Mouse (Mus musculus) limb, embryonic 15.5 days (tissue): ENCODE data around the gene Tmeff1. TPM values are rescaled to one million over a fixed set of nuclear protein-coding genes. Genes with fewer than 3 reads are reported as not detected.
A peak's percentile ranks its signal among the peaks of the same experiment; 100 is the strongest.
"Not testable (repeated sequence)": the region's sequence is repeated elsewhere in the genome, so short reads cannot be mapped to it uniquely, and the experiment has no call there.

ENCODE experiments used
- ATAC-seq: fragments of 200-750 bp; cut with Nextera tagmentation; 2 replicates; pipeline ENCODE4 v1.8.0; 2017; ENCODE audit warnings: low read depth, moderate TSS enrichment; ENCODE audit not compliant: insufficient number of reproducible peaks, low FRiP score, low TSS enrichment
- H3K27ac ChIP-seq: fragments of 300-500 bp; sonication (generic); 2 replicates; pipeline ENCODE4 v1.5.1; 2015; ENCODE audit warnings: moderate library complexity, mild to moderate bottlenecking, inconsistent platforms
- H3K27me3 ChIP-seq: fragments of 300-500 bp; sonication (generic); 2 replicates; pipeline ENCODE4 v1.6.1; 2015; ENCODE audit warnings: inconsistent platforms
- H3K36me3 ChIP-seq: fragments of 300-500 bp; sonication (generic); 2 replicates; pipeline ENCODE4 v1.6.1; 2015; ENCODE audit warnings: inconsistent platforms
- H3K4me1 ChIP-seq: fragments of 300-500 bp; sonication (generic); 2 replicates; pipeline ENCODE4 v1.6.1; 2015; ENCODE audit warnings: inconsistent platforms
- H3K4me2 ChIP-seq: fragments of 300-500 bp; sonication (generic); 2 replicates; pipeline ENCODE4 v1.6.1; 2015; ENCODE audit warnings: mild to moderate bottlenecking, inconsistent platforms
- H3K4me3 ChIP-seq: fragments of 300-500 bp; sonication (generic); 2 replicates; pipeline ENCODE4 v1.5.1; 2015; ENCODE audit warnings: mild to moderate bottlenecking, inconsistent platforms
- H3K9ac ChIP-seq: fragments of 300-500 bp; sonication (generic); 2 replicates; pipeline ENCODE4 v1.6.1; 2015; ENCODE audit warnings: inconsistent platforms
- H3K9me3 ChIP-seq: fragments of 300-500 bp; sonication (generic); 2 replicates; pipeline ENCODE4 v1.6.1; 2016; ENCODE audit warnings: inconsistent platforms
- WGBS: fragments of 180-500 bp; shearing (Covaris S2); methylation state at CpG from one replicate; pipeline ENCODE4 v1.1.7; 2015; 5-methylcytosine and 5-hydroxymethylcytosine counted together
- polyA plus RNA-seq: library from polyadenylated mRNA; unstranded; fragments of >200 nt; fragmentation: Nextera tagmentation; extraction: Ambion mirVana; gene quantifications from 2 replicates; pipeline ENCODE4 v1.2.1, GENCODE M21; 2015

Gene Tmeff1
- polyA plus RNA-seq, 1 experiment from 2014 or later: 40.1 TPM

DNA sequence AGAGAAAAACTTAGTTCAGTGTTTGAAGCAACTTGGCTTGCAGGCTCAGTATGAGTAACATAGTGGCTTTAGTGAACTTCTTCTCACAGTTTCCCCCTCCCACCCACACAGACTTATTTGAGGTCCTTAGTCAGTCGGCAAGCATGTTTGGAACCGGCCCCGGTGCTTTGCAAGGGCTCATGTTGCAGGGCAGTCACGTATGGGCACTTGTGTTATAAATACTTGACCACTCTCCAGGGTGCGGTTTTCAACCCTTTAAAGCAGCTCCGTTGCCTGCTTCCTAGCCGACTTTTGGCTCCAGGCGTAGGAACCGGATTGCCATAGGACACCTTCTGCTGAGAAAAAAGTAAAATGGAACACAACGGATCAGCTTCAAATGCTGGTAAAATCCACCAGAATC, 78.3 kb downstream of the Tmeff1 start, which contains the start of gene Cavin4:
TSS of gene Cavin4 (plus strand) at position 244 of the 400 bp plus-strand sequence.
- ATAC-seq: no peak
- no peaks in the 10 kb centered on the region for H3K9me3 ChIP-seq
- no peaks in the 10 kb centered on the region for H3K27me3 ChIP-seq
- peaks cover 29% of the 10 kb centered on the region for H3K36me3 ChIP-seq
- no peak within 1 kb of the TSS for H3K4me2 ChIP-seq
- no peaks in the 10 kb centered on the region for H3K4me1 ChIP-seq
- H3K27ac ChIP-seq: no peak within 1 kb of the TSS
- 60% methylated on average over 10 of the region's 10 CpGs for WGBS
- H3K9ac ChIP-seq: no peak within 1 kb of the TSS
- no peak within 1 kb of the TSS for H3K4me3 ChIP-seq

DNA sequence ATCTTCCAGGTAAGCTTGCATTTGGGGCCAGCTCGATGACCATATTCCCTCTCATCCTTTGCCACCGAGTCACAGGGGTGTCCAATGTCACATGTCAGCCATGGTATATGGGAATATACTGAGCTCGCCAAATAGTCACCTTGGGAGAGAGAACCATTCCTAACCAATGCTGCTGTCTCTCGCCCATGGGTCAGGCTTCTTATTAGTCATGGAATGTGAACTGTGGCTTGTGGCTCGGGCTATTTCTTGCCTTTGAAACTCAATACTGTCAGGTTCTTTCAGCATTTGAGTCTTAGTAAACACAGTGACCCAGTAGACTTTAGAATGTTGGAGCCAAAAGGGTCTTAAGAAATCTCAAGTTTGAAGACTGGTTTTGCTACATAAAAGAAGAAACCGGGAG, 79.0 kb downstream of the Tmeff1 start:
- no peaks in the 10 kb centered on the region for H3K27me3 ChIP-seq
- 81% methylated on average over 6 of the region's 6 CpGs for WGBS

DNA sequence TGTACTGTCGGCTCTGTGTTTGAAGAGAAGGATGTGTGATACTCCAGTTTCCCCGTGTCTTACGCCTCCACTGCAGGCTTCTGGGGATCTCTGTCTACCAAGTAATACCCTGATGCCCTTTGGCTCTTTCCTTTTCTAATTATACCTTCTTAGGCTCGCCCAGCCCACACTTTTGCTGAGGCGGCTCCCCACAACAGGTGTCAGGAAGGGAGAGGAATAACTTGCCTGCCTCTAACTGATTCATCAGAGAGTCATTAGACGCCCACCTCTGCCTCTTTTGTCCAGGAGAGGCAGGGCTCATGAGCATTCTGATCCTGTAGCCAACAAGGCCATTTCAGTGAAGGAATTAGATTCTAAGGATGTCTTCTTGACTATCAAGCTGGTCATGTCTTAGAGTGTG, 82.3 kb downstream of the Tmeff1 start:
- no peak overlapping the region for H3K4me3 ChIP-seq
- H3K36me3 ChIP-seq: peaks cover 16% of the 10 kb centered on the region
- no peak overlapping the region for H3K4me2 ChIP-seq
- no peaks in the 10 kb centered on the region for H3K27me3 ChIP-seq
- no peaks in the 10 kb centered on the region for H3K9me3 ChIP-seq
- no peak for ATAC-seq
- no peaks in the 10 kb centered on the region for H3K4me1 ChIP-seq
- no peak overlapping the region for H3K9ac ChIP-seq
- H3K27ac ChIP-seq: no peak overlapping the region
- WGBS: 78% methylated on average over 6 of the region's 6 CpGs

More for the DNA sequence above, 79.0 kb downstream of the Tmeff1 start:
- no peaks in the 10 kb centered on the region for H3K9me3 ChIP-seq
- no peak overlapping the region for H3K4me3 ChIP-seq
- no peak overlapping the region for H3K27ac ChIP-seq
- no peak overlapping the region for H3K9ac ChIP-seq
- no peak overlapping the region for H3K4me2 ChIP-seq
- no peak for ATAC-seq
- no peaks in the 10 kb centered on the region for H3K4me1 ChIP-seq
- H3K36me3 ChIP-seq: peaks cover 24% of the 10 kb centered on the region

GRCm38 (mm10) chr4:48672915-48673314, 87.9 kb downstream of the Tmeff1 start:
- no peaks in the 10 kb centered on the region for H3K4me1 ChIP-seq
- peaks cover 20% of the 10 kb centered on the region for H3K36me3 ChIP-seq
- no peak for ATAC-seq
- H3K27ac ChIP-seq: no peak overlapping the region
- no peaks in the 10 kb centered on the region for H3K9me3 ChIP-seq
- no peak overlapping the region for H3K4me3 ChIP-seq
- H3K27me3 ChIP-seq: no peaks in the 10 kb centered on the region
- 80% methylated on average over 5 of the region's 5 CpGs for WGBS
- no peak overlapping the region for H3K9ac ChIP-seq
- H3K4me2 ChIP-seq: no peak overlapping the region

- Histone ChIP-seq H3K4me1 (no peaks in the 10 kb centered on the region), H3K4me2 (no peak overlapping the region), H3K9me3 (no peaks in the 10 kb centered on the region), H3K4me3 (no peak overlapping the region), H3K36me3 (peaks cover 20% of the 10 kb centered on the region), H3K27ac (no peak overlapping the region), H3K27me3 (no peaks in the 10 kb centered on the region), H3K9ac (no peak overlapping the region)
- ATAC-seq: no peak
- 86% methylated on average over 7 of the region's 7 CpGs for WGBS
Measured at GRCm38 (mm10) chr4:48674412-48674811, 89.4 kb downstream of the Tmeff1 start.

- no peak for ATAC-seq
- Histone ChIP-seq H3K4me1 (peaks cover 4% of the 10 kb centered on the region; the same call in 1 of the 2 replicates), H3K4me3 (no peak overlapping the region), H3K36me3 (peaks cover 16% of the 10 kb centered on the region), H3K27me3 (no peaks in the 10 kb centered on the region), H3K9me3 (no peaks in the 10 kb centered on the region), H3K4me2 (no peak overlapping the region), H3K27ac (no peak overlapping the region), H3K9ac (no peak overlapping the region)
- 86% methylated on average over 13 of the region's 13 CpGs for WGBS
Measured at GRCm38 (mm10) chr4:48676570-48677185, 91.7 kb downstream of the Tmeff1 start.

GRCm38 (mm10) chr4:48677276-48677675, 92.3 kb downstream of the Tmeff1 start:
- H3K27me3 ChIP-seq: no peaks in the 10 kb centered on the region
- WGBS: 91% methylated on average over 8 of the region's 8 CpGs
- ATAC-seq: no peak
- no peak overlapping the region for H3K4me2 ChIP-seq
- no peaks in the 10 kb centered on the region for H3K9me3 ChIP-seq
- no peak overlapping the region for H3K4me3 ChIP-seq
- no peak overlapping the region for H3K27ac ChIP-seq
- H3K4me1 ChIP-seq: peaks cover 4% of the 10 kb centered on the region; the same call in 1 of the 2 replicates
- H3K36me3 ChIP-seq: peaks cover 10% of the 10 kb centered on the region
- H3K9ac ChIP-seq: no peak overlapping the region

DNA sequence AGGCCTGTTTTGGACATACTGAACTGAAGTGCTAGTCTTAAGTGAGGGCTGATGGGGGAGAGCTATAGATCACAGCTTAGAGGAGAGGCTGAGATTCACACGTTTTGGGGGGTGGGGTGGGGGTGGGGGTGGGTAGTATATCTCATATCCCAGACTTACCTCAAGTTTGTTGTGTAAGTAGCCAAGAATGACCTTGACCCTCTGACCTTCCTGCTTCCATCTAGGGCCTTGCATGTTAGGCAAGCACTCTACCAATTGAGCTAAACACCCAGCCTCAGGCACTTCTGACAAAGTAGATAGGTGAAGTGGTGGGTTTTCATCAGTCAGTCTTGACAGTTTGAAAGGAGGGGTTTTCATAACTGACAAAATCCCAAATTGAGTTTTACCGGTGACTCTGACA, 92.8 kb downstream of the Tmeff1 start:
- Histone ChIP-seq H3K4me2 (no peak overlapping the region), H3K27me3 (no peaks in the 10 kb centered on the region), H3K27ac (no peak overlapping the region), H3K9me3 (no peaks in the 10 kb centered on the region), H3K4me1 (peaks cover 4% of the 10 kb centered on the region; the same call in 1 of the 2 replicates), H3K4me3 (no peak overlapping the region), H3K36me3 (peaks cover 8% of the 10 kb centered on the region; the same call in 1 of the 2 replicates), H3K9ac (no peak overlapping the region)
- WGBS: 68% methylated on average over 2 of the region's 2 CpGs
- no peak for ATAC-seq

GRCm38 (mm10) chr4:48678793-48679192, 93.8 kb downstream of the Tmeff1 start:
- WGBS: 87% methylated on average over 9 of the region's 9 CpGs
- H3K9ac ChIP-seq: no peak overlapping the region
- peaks cover 4% of the 10 kb centered on the region; the same call in 1 of the 2 replicates for H3K4me1 ChIP-seq
- no peaks in the 10 kb centered on the region for H3K9me3 ChIP-seq
- H3K4me3 ChIP-seq: no peak overlapping the region
- H3K27ac ChIP-seq: no peak overlapping the region
- H3K4me2 ChIP-seq: no peak overlapping the region
- no peak for ATAC-seq
- H3K27me3 ChIP-seq: no peaks in the 10 kb centered on the region
- peaks cover 6% of the 10 kb centered on the region; the same call in 1 of the 2 replicates for H3K36me3 ChIP-seq

DNA sequence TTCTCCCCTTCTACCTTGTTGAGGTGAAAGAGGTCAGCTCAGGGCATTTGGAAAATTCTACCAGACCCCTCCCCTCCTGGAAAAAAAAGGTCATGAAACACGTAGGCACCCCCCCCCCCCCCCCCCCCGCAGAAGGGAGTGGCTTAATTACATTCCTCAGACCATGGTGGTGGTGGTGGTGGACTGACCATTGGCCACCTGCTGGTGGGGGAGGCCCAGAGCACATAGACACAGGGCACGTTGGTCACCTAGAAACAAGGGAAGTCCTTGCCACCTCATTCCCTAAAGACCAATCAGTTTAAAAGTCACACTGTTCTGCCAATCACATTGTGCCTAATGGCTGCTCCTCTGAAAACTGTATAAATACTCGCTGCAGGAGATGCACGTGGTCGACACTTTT, 94.8 kb downstream of the Tmeff1 start:
- H3K4me2 ChIP-seq, H3K4me1 ChIP-seq, H3K4me3 ChIP-seq, ATAC-seq, H3K27ac ChIP-seq, H3K9ac ChIP-seq, H3K36me3 ChIP-seq, H3K9me3 ChIP-seq, H3K27me3 ChIP-seq: not testable (repeated sequence)
- 72% methylated on average over 4 of the region's 6 CpGs for WGBS

DNA sequence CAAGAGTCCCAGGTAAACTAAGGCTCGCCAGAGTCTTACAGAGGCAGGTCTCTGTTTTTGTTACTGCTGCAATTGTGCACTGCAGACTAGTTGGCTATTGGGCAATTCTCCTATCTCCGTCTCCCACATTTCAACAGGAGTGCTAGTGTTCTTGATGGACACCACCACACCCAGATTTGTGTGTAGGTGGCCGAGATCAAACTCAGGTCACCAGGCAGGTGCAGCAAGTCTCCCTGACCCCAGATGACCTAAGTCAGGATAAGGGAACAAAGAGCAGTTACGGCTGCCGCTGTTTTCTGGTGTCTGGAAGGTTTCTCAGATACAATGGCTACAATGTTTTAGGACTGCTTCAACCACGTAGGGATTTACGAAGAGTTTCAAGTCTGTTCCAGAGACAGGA, 95.2 kb downstream of the Tmeff1 start:
- ATAC-seq: no peak
- WGBS: 58% methylated on average over 7 of the region's 7 CpGs
- peak overlapping the region; percentile 3; the same call in 1 of the 2 replicates for H3K4me2 ChIP-seq
- H3K4me1 ChIP-seq: peaks cover 4% of the 10 kb centered on the region; the same call in 1 of the 2 replicates
- no peaks in the 10 kb centered on the region for H3K9me3 ChIP-seq
- no peaks in the 10 kb centered on the region for H3K27me3 ChIP-seq
- H3K36me3 ChIP-seq: peaks cover 3% of the 10 kb centered on the region; the same call in 1 of the 2 replicates
- no peak overlapping the region for H3K9ac ChIP-seq
- no peak overlapping the region for H3K4me3 ChIP-seq
- H3K27ac ChIP-seq: no peak overlapping the region

DNA sequence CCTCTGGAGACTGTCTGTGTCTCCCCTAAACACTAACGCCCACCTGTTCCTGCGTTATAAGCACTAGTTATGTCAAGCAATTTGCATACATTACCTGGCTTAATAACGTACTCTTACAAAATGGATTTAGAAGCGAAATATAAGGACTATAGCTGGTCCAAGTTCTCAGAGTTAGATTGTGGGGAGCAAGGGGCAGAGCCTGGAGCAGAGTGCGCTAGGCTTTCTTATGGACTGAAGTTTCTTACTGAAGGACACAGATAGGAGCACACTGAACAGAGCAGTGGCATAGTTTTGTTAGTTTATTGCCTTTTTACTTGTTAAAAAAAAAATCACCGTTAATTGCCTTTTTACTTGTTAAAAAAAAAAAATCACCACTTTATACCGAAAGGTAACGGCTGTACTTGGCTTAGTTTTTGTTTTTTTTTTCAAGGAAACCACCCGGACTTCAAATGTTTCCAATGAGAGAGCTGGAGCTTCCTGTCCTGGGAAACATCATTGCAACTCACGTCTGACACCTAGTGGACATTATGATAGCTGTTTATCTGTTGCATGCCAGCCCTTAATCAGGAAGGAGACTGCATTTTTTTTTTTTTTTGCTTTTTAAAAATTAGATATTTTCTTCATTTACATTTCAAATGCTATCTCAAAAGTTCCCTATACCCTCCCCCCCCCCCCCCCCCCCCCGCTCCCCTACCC, 95.8 kb downstream of the Tmeff1 start:
- no peaks in the 10 kb centered on the region for H3K9me3 ChIP-seq
- H3K9ac ChIP-seq: no peak overlapping the region
- H3K4me3 ChIP-seq: no peak overlapping the region
- peak overlapping the region; percentile 27 for H3K4me2 ChIP-seq
- peaks cover 4% of the 10 kb centered on the region; the same call in 1 of the 2 replicates for H3K4me1 ChIP-seq
- no peak for ATAC-seq
- peaks cover 3% of the 10 kb centered on the region; the same call in 1 of the 2 replicates for H3K36me3 ChIP-seq
- H3K27me3 ChIP-seq: no peaks in the 10 kb centered on the region
- H3K27ac ChIP-seq: no peak overlapping the region
- WGBS: 36% methylated on average over 10 of the region's 11 CpGs
